Mouse (Mus musculus): Measurements from ENCODE around the gene Cntnap2. TPM values are rescaled to one million over a fixed set of nuclear protein-coding genes. Genes with fewer than 3 reads are reported as not detected.

Cntnap2 gene
- total and polyA plus RNA-seq, 3 experiments, result 0.30 to 0.79 (median 0.44) TPM

DNA sequence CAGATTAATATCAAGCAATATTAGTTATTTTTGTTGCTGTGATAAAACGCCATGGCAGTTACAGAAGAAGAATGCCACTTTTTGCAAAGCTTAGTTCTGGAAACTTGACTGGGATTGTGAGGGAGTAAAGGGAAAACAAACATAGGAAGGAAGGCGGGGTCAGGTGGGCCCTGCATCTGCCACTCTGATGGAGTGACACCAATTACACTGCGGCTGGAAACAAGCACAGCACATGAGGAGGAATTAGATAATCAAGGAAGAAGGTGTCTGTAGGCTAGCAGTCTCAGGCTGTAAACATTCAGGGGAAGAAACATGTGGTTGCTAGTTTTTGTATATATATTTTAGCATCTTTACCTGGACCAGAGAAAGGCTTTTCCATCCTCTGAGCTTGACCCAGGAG, 2233.3 kb downstream of the Cntnap2 start:
- TF ChIP-seq ZNF384 (IDR thresholded peaks at IDR 0.05; ENCODE audit: low read depth, low read length) (no peak), POLR2A (IDR thresholded peaks at IDR 0.05; ENCODE audit: low read depth, low read length) (no peak)
- dilution Hi-C loops (cut with MboI; ENCODE audit: extremely low pct_ligation_motif_present, extremely low pct_unique_long_range_greater_than_20kb, low sequenced_read_pairs), result no loop called here

DNA sequence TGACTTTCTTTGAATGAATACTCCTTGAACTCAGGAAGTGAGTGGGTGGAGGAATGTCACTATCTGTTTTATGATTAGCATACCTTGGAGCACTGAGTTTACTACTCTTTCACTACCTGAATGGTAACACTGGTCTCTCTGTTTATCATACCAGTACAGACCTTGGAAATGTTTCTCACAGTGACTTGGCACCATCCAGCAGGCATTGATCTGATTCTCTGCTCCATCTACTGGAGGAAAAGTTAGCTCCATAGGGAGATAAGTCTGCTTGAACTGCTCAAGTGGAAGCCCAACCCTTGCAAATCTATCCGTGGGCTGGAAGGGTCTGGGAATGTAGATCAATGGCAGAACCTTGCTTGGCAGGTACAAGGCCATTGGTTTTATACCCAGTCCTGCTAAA, 2235.3 kb downstream of the Cntnap2 start:
- dilution Hi-C loops (cut with MboI; ENCODE audit: extremely low pct_ligation_motif_present, extremely low pct_unique_long_range_greater_than_20kb, low sequenced_read_pairs), result no loop called here
- H3K27me3 ChIP-seq (replicated peaks), result no peaks in the 10 kb centered on the region
- no peaks in the 10 kb centered on the region for H3K79me2 ChIP-seq (replicated peaks; ENCODE audit: control insufficient read depth, extremely low read depth, insufficient read depth, poor library complexity, severe bottlenecking)
- no peak overlapping the region for H3K27ac ChIP-seq (ENCODE audit: insufficient read depth, low read depth)
- DNase-seq (ENCODE audit: extremely low read depth), result no peak
- TF ChIP-seq UBTF (IDR thresholded peaks at IDR 0.05; ENCODE audit: low read depth, low read length), result no peak
- no peak for TF ChIP-seq ELF1 (IDR thresholded peaks at IDR 0.05; ENCODE audit: low read depth, low read length)
- no peak for TF ChIP-seq PAX5 (IDR thresholded peaks at IDR 0.05; ENCODE audit: low read length)
- TF ChIP-seq ZMIZ1 (IDR thresholded peaks at IDR 0.05; ENCODE audit: low read depth, low read length), result no peak
- no peak for TF ChIP-seq MYC (IDR thresholded peaks at IDR 0.05; ENCODE audit: low read depth, low read length)
- TF ChIP-seq MXI1 (IDR thresholded peaks at IDR 0.05; ENCODE audit: low read depth, low read length), result no peak
- no peak for TF ChIP-seq NRF1 (IDR thresholded peaks at IDR 0.05; ENCODE audit: low read depth, low read length)
- TF ChIP-seq EP300 (IDR thresholded peaks at IDR 0.05; ENCODE audit: low read length), result no peak
- TF ChIP-seq MAX (IDR thresholded peaks at IDR 0.05; ENCODE audit: low read length), result no peak
- no peak overlapping the region for H3K4me3 ChIP-seq (replicated peaks in 1 of 3; ENCODE audit: low read depth in 2 of 3, low read length in 2 of 3, poor library complexity in 1 of 3)
- H3K4me2 ChIP-seq (ENCODE audit: insufficient read depth, low read depth, poor library complexity, severe bottlenecking), result no peak overlapping the region
- in situ Hi-C loops (cut with MboI; ENCODE audit: low pct_ligation_motif_present, low pct_unique_long_range_greater_than_20kb, low sequenced_read_pairs), result no loop called here
- H3K4me1 ChIP-seq (ENCODE audit: control insufficient read depth in 1 of 2, insufficient read depth in 2 of 2), result no peaks in the 10 kb centered on the region
- no peaks in the 10 kb centered on the region for H3K36me3 ChIP-seq (replicated peaks in 1 of 2; ENCODE audit: control insufficient read depth in 1 of 2, insufficient read depth in 1 of 2, low read length in 1 of 2)
- H3K9ac ChIP-seq (ENCODE audit: insufficient read depth, low read depth), result no peak overlapping the region
- H3K9me3 ChIP-seq (replicated peaks; ENCODE audit: low read length), result no peaks in the 10 kb centered on the region

More for the DNA sequence above, 2233.3 kb downstream of the Cntnap2 start:
- DNase-seq (ENCODE audit: extremely low read depth), result no peak
- Histone ChIP-seq H3K27ac (ENCODE audit: insufficient read depth, low read depth) (no peak overlapping the region), H3K4me1 (ENCODE audit: control insufficient read depth in 1 of 2, insufficient read depth in 2 of 2) (peaks cover 0 to under 1% of the 10 kb centered on the region in 2 experiments; a peak in 1 of 4 replicates), H3K79me2 (replicated peaks; ENCODE audit: control insufficient read depth, extremely low read depth, insufficient read depth, poor library complexity, severe bottlenecking) (no peaks in the 10 kb centered on the region), H3K9me3 (replicated peaks; ENCODE audit: low read length) (no peaks in the 10 kb centered on the region), H3K4me3 (replicated peaks in 1 of 3; ENCODE audit: low read depth in 2 of 3, low read length in 2 of 3, poor library complexity in 1 of 3) (no peak overlapping the region), H3K9ac (ENCODE audit: insufficient read depth, low read depth) (no peak overlapping the region), H3K36me3 (replicated peaks in 1 of 2; ENCODE audit: control insufficient read depth in 1 of 2, insufficient read depth in 1 of 2, low read length in 1 of 2) (no peaks in the 10 kb centered on the region), H3K27me3 (replicated peaks) (no peaks in the 10 kb centered on the region), H3K4me2 (ENCODE audit: insufficient read depth, low read depth, poor library complexity, severe bottlenecking) (no peak overlapping the region)
- in situ Hi-C loops (cut with MboI; ENCODE audit: low pct_ligation_motif_present, low pct_unique_long_range_greater_than_20kb, low sequenced_read_pairs), result no loop called here

DNA sequence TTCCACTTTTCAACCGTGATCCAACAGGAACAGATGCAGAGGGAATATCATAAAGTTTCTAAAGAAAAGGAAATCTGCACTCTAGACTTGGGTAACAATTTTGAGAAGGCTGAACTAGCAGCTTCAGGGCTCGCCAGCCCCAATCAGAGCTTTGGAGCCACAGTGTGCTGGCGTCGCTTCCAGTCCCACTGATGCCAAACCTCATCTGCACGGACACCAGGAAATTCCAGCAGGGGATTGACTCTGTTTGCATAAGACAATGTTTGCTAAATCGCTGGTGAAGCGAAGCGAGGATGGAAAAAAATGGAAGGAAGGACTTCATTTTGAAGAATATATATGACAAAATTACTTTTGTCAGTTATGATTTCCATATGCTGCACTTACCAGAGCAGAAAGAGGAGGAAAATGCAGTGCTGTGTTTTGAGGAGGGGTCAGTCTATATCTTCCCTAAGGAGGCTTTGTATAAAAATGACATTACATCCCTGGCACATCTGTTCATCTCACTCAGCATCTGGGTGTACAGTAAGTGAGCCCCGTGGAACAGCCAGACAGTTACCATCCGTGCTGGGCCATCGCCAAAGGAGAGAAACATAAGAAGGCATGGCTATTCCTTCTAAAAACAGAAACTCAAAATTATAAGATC, 2245.8 kb downstream of the Cntnap2 start:
- Histone ChIP-seq H3K4me2 (ENCODE audit: insufficient read depth, low read depth, poor library complexity, severe bottlenecking) (no peak overlapping the region), H3K27ac (ENCODE audit: insufficient read depth, low read depth) (no peak overlapping the region), H3K36me3 (replicated peaks in 1 of 2; ENCODE audit: control insufficient read depth in 1 of 2, insufficient read depth in 1 of 2, low read length in 1 of 2) (no peaks in the 10 kb centered on the region), H3K4me3 (replicated peaks in 1 of 3; ENCODE audit: low read depth in 2 of 3, low read length in 2 of 3, poor library complexity in 1 of 3) (no peak overlapping the region), H3K79me2 (replicated peaks; ENCODE audit: control insufficient read depth, extremely low read depth, insufficient read depth, poor library complexity, severe bottlenecking) (no peaks in the 10 kb centered on the region), H3K9ac (ENCODE audit: insufficient read depth, low read depth) (no peak overlapping the region), H3K9me3 (replicated peaks; ENCODE audit: low read length) (no peaks in the 10 kb centered on the region), H3K4me1 (ENCODE audit: control insufficient read depth in 1 of 2, insufficient read depth in 2 of 2) (no peaks in the 10 kb centered on the region), H3K27me3 (replicated peaks) (no peaks in the 10 kb centered on the region)
- dilution Hi-C loops (cut with MboI; ENCODE audit: extremely low pct_ligation_motif_present, extremely low pct_unique_long_range_greater_than_20kb, low sequenced_read_pairs), result no loop called here
- in situ Hi-C loops (cut with MboI; ENCODE audit: low pct_ligation_motif_present, low pct_unique_long_range_greater_than_20kb, low sequenced_read_pairs), result no loop called here
- TF ChIP-seq CTCF (conservative IDR thresholded peaks at IDR 0.05 in 1 of 2, IDR thresholded peaks at IDR 0.05 in 1 of 2; ENCODE audit: low read depth in 2 of 2, low read length in 2 of 2), result no peak
- TF ChIP-seq USF1 (IDR thresholded peaks at IDR 0.05; ENCODE audit: low read depth, low read length), result no peak
- no peak for TF ChIP-seq E2F4 (IDR thresholded peaks at IDR 0.05; ENCODE audit: insufficient replicate concordance, low read depth, low read length)
- no peak for TF ChIP-seq MAX (IDR thresholded peaks at IDR 0.05; ENCODE audit: low read length)
- no peak for TF ChIP-seq KAT2A (IDR thresholded peaks at IDR 0.05; ENCODE audit: insufficient replicate concordance, low read length)
- no peak for TF ChIP-seq JUND (conservative IDR thresholded peaks at IDR 0.05; ENCODE audit: low read depth, low read length)
- no peak for TF ChIP-seq ZKSCAN1 (IDR thresholded peaks at IDR 0.05; ENCODE audit: borderline replicate concordance, low read depth, low read length)
- TF ChIP-seq RCOR1 (conservative IDR thresholded peaks at IDR 0.05; ENCODE audit: low read depth, low read length), result no peak
- no peak for TF ChIP-seq HCFC1 (IDR thresholded peaks at IDR 0.05; ENCODE audit: low read depth, low read length)
- no peak for TF ChIP-seq JUN (IDR thresholded peaks at IDR 0.05; ENCODE audit: insufficient read depth, low read depth, low read length)
- no peak for TF ChIP-seq UBTF (IDR thresholded peaks at IDR 0.05; ENCODE audit: low read depth, low read length)
- no peak for TF ChIP-seq NRF1 (IDR thresholded peaks at IDR 0.05; ENCODE audit: low read depth, low read length)
- TF ChIP-seq ZC3H11A (IDR thresholded peaks at IDR 0.05; ENCODE audit: low read depth, low read length), result no peak
- no peak for TF ChIP-seq ETS1 (conservative IDR thresholded peaks at IDR 0.05; ENCODE audit: low read depth, low read length)
- no peak for DNase-seq (ENCODE audit: extremely low read depth)
